Mouse (Mus musculus) liver, embryonic 15.5 days (tissue): ENCODE data around the gene Mif. TPM values are rescaled to one million over a fixed set of nuclear protein-coding genes. Genes with fewer than 3 reads are reported as not detected.
"Not testable (repeated sequence)": the region's sequence is repeated elsewhere in the genome, so short reads cannot be mapped to it uniquely, and the experiment has no call there.

ENCODE experiments used
- ATAC-seq: fragments of 200-750 bp; cut with Nextera tagmentation; 2 replicates; pipeline ENCODE4 v1.8.0; 2017; ENCODE audit warnings: moderate number of reproducible peaks, mild to moderate bottlenecking, moderate library complexity; ENCODE audit not compliant: insufficient read depth
- H3K27ac ChIP-seq: fragments of 300-500 bp; sonication (generic); replicated peaks from 2 replicates; pipeline ENCODE4 v1.5.1; 2015; ENCODE audit warnings: mild to moderate bottlenecking, inconsistent platforms
- H3K27me3 ChIP-seq: fragments of 300-500 bp; sonication (generic); 2 replicates; pipeline ENCODE4 v1.6.1; 2015; ENCODE audit warnings: mild to moderate bottlenecking, inconsistent platforms
- H3K36me3 ChIP-seq: fragments of 300-500 bp; sonication (generic); replicated peaks from 2 replicates; pipeline ENCODE4 v1.6.1; 2015; ENCODE audit warnings: moderate library complexity, mild to moderate bottlenecking, inconsistent platforms
- H3K4me1 ChIP-seq: fragments of 300-500 bp; sonication (generic); replicated peaks from 2 replicates; pipeline ENCODE4 v1.6.1; 2015; ENCODE audit warnings: inconsistent platforms
- H3K4me2 ChIP-seq: fragments of 300-500 bp; sonication (generic); 2 replicates; pipeline ENCODE4 v1.6.1; 2015; ENCODE audit warnings: moderate library complexity, mild to moderate bottlenecking, inconsistent platforms
- H3K4me3 ChIP-seq: fragments of 300-500 bp; sonication (generic); replicated peaks from 2 replicates; pipeline ENCODE4 v1.5.1; 2015; ENCODE audit warnings: mild to moderate bottlenecking, inconsistent platforms
- H3K9ac ChIP-seq: fragments of 300-500 bp; sonication (generic); 2 replicates; pipeline ENCODE4 v1.6.1; 2015; ENCODE audit warnings: moderate library complexity, mild to moderate bottlenecking, inconsistent platforms
- H3K9me3 ChIP-seq: fragments of 300-500 bp; sonication (generic); replicated peaks from 2 replicates; pipeline ENCODE4 v1.6.1; 2016; ENCODE audit warnings: inconsistent platforms
- WGBS: fragments of 180-500 bp; shearing (Covaris S2); methylation state at CpG from one replicate; pipeline ENCODE4 v1.1.7; 2015; ENCODE audit warnings: mixed read lengths; ENCODE audit not compliant: insufficient replicate concordance; 5-methylcytosine and 5-hydroxymethylcytosine counted together
- polyA plus RNA-seq: library from polyadenylated mRNA; unstranded; fragments of >200 nt; fragmentation: Nextera tagmentation; extraction: Ambion mirVana; gene quantifications from 2 replicates; pipeline ENCODE4 v1.2.1, GENCODE M21; 2015

The Mif gene
- polyA plus RNA-seq, result 755 and 825 TPM in 2 replicates

DNA sequence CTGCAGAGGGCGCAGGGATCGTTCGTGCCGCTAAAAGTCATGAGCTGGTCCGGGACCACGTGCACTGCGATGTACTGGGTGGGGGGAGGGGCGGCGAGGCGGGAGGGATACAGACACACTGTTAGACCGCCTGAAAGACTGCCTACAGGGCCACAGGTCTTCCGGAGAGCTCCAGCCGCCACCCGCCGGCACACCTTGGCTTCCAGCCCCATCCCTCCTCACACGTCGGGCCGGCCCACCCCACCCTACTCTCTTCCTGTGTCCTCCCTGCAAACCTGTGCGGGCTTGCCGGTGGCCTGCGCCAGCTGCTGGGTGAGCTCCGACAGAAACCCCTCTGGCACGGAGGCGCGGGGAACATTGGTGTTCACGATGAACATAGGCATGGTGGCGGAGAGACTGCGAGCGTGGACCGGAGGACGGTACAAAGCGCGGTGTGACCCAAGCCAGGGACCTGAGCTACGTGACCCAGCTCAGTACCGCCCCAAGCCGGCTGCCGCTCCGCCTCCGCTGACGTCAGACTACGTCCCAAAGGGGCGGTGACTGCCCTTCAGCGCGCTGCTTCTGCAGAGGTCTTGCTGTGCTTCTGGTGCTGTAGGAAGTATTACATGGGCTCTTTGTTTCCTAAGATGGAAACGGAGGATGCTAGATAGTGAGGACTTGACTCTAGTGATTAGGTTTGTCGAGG, at the start of gene Mif:
TSS of gene Mif (minus strand) at position 455 of the 685 bp plus-strand sequence.
- H3K27me3 ChIP-seq, H3K9me3 ChIP-seq: not testable (repeated sequence)
- H3K4me2 ChIP-seq, result peak within 1 kb of the TSS; percentile 92
- H3K27ac ChIP-seq, result peak within 1 kb of the TSS; percentile 85
- peaks cover 13% of the 10 kb centered on the region for H3K36me3 ChIP-seq
- peak within 1 kb of the TSS; percentile 70 for H3K4me3 ChIP-seq
- WGBS, result under 1% methylated on average over 46 of the region's 46 CpGs
- peak within 1 kb of the TSS; percentile 71 for H3K9ac ChIP-seq
- peaks cover 42% of the 10 kb centered on the region for H3K4me1 ChIP-seq
- peak; percentile 93 for ATAC-seq

DNA sequence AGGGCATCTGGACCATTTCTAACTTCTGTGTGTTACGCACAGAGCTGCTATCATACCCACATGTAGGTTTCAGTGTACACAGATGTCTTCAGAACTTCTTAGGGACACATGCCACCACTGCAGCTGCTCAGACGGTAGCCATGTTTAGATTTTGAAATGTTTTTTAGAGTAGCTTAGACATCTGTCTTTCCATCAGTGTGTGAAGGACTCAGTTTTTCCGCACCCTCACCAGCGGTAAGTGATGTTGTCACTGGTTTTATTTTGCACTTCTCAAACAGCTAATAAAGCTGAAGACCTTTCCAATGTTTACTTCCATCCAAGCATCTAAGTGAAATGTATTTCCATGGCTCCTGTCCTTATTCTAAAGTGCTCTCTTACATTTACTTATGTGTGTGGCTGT, 46.8 kb upstream of the Mif start:
- Histone ChIP-seq H3K4me3 (no peak overlapping the region), H3K4me1 (no peaks in the 10 kb centered on the region), H3K36me3 (peaks cover 93% of the 10 kb centered on the region), H3K9me3 (no peaks in the 10 kb centered on the region), H3K9ac (no peak overlapping the region), H3K27ac (no peak overlapping the region), H3K27me3 (no peaks in the 10 kb centered on the region), H3K4me2 (no peak overlapping the region)
- ATAC-seq, result no peak
- WGBS, result 84% methylated on average over 4 of the region's 4 CpGs

DNA sequence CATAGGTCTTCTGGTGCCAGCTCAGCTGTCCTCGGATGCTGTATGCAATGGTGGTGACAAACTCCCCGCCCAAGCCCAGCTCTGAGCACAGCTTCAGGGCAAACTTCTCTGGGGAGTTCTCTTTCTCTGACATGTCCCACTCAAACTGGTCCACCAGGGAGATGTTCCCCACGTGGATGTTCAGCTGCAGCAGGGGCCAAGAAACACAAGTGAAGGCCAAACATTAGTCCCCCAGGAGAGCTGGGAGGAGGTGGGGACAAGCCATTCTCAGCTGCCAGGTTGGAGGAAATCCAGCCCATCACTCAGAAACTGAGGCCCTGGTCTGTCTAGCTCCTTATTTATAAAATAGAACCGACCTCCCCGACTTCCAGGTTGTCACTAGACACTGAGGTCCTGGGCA, 44.4 kb upstream of the Mif start:
- 81% methylated on average over 5 of the region's 5 CpGs for WGBS
- no peak for ATAC-seq
- no peaks in the 10 kb centered on the region for H3K9me3 ChIP-seq
- H3K9ac ChIP-seq, result no peak overlapping the region
- 0 out of 2 replicates have a peak, but pooled peaks cover 3% of the 10 kb centered on the region for H3K4me1 ChIP-seq
- H3K4me2 ChIP-seq, result no peak overlapping the region
- no peaks in the 10 kb centered on the region for H3K27me3 ChIP-seq
- no peak overlapping the region for H3K27ac ChIP-seq
- H3K4me3 ChIP-seq, result no peak overlapping the region
- peaks cover 92% of the 10 kb centered on the region for H3K36me3 ChIP-seq

DNA sequence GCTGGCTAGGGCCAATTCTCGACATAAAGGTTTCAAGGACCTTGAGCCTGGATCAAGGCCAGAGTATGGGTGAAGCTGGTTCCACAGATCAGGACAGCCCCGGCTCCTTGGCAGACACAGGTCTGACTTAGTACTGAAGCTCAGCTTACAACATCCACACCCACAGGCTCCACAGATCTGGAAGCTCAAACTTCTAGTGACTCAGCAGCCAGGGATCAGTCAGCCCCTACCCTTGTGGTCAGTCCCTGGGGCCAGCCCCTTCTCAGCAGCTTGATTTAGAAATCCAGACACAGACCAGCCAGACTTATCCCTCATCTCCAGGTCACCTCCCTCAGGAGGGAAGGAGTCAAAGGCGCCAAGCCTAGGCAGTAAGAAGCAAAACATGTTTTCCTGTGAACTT, 38.8 kb upstream of the Mif start:
- Histone ChIP-seq H3K9me3 (no peaks in the 10 kb centered on the region), H3K9ac (no peak overlapping the region), H3K27ac (no peak overlapping the region), H3K36me3 (peaks cover 82% of the 10 kb centered on the region), H3K4me2 (no peak overlapping the region), H3K27me3 (no peaks in the 10 kb centered on the region), H3K4me3 (no peak overlapping the region), H3K4me1 (peaks cover 3% of the 10 kb centered on the region; the same call in 1 of the 2 replicates)
- 74% methylated on average over 3 of the region's 3 CpGs for WGBS
- ATAC-seq, result no peak

DNA sequence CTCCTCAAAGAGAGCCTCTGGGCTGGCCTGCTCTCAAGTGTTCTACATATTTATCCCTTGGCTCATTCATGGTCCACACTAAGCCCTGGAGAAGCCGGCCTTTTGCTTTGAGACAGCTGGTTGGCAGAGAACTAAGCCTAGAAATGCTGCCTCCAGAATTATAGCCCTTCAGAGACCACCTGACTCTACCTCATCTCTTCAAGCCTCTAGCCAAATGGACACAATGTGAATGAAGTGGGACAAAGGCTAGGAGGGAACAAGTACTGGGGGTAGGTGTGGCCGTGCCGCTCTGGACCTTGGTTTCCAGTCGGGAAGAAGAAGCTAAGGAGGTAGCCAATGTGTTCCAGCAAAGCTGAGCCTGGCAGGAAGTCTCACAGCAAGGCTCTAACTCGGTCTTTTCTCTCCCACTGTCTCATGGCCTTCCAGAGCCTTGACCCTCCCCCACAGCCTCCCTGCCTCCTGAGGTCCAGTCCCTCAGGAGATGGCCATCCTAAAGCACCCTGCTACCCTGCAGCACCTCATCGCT, 38.1 kb upstream of the Mif start:
- Histone ChIP-seq H3K27ac (no peak overlapping the region), H3K4me3 (no peak overlapping the region), H3K9me3 (no peaks in the 10 kb centered on the region), H3K36me3 (peaks cover 75% of the 10 kb centered on the region), H3K4me2 (no peak overlapping the region), H3K27me3 (no peaks in the 10 kb centered on the region), H3K4me1 (peaks cover 11% of the 10 kb centered on the region), H3K9ac (no peak overlapping the region)
- ATAC-seq, result no peak
- WGBS, result 78% methylated on average over 6 of the region's 6 CpGs

DNA sequence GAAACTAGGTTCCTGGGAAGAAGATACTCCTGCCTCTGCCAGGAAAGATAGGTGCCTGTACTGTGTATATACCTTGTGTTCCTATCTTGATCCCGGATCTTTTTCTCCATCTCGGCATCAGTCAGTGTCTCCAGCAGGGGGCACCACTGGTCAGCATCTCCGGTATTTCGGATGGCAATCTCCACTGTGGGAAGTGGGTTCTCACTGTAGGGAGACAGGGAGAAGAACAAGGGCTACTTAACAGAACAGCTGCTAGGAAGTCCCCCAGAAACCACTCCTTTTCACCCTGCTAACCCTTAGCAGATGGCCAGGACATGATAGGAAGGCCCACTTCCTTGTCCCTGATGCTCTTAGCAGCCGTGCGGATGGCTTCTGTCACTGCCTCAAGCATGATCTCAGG, 37.3 kb upstream of the Mif start:
- WGBS, result 54% methylated on average over 6 of the region's 6 CpGs
- no peak for ATAC-seq
- Histone ChIP-seq H3K4me2 (no peak overlapping the region), H3K4me3 (no peak overlapping the region), H3K9me3 (no peaks in the 10 kb centered on the region), H3K36me3 (peaks cover 68% of the 10 kb centered on the region), H3K27me3 (no peaks in the 10 kb centered on the region), H3K27ac (no peak overlapping the region), H3K9ac (no peak overlapping the region), H3K4me1 (peaks cover 18% of the 10 kb centered on the region)

DNA sequence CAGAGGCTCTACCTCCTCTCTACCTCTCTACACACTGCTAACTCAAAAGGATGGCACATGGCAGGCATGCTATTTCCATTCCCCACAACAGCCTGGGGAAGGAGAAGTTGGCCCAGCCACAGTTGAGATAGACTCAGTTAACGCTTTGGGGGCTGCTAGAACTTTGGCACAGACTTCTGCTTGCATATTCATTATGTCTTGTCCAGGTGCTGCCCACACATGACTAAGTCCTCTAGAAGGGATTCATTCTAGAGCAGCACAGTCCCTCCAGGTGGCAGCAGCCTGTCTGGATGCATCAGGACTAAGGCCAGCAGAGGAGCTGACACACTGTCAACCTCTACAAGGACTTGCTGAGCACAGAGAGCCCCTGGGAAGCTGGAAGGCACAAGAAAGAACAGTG, 36.2 kb upstream of the Mif start:
- H3K36me3 ChIP-seq, result peaks cover 56% of the 10 kb centered on the region
- ATAC-seq, result no peak
- 78% methylated on average over 1 of the region's 1 CpGs for WGBS
- H3K27me3 ChIP-seq, result no peaks in the 10 kb centered on the region
- H3K4me1 ChIP-seq, result peaks cover 18% of the 10 kb centered on the region
- no peak overlapping the region for H3K27ac ChIP-seq
- no peak overlapping the region for H3K4me3 ChIP-seq
- no peaks in the 10 kb centered on the region for H3K9me3 ChIP-seq
- no peak overlapping the region for H3K4me2 ChIP-seq
- H3K9ac ChIP-seq, result no peak overlapping the region

DNA sequence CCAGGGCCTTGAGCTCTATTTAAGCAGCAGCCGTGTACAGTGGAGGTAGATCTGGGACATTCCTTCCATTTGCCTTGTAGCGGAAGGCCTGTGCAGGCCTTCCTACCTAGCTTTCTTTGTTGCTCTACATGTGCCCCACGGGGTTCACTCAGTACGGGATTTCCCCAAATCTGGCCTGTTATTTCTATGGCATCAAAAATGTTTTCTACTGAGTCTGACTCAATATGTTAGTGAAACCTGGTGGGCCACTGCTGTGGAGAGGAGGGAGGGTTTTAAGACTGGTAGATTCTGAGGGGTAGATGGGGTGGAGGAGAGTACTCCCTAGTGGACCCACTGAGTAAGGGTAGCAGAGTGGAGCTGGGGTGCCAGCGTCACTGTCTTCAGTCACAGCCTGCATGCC, 35.7 kb upstream of the Mif start:
- ATAC-seq, result no peak
- H3K36me3 ChIP-seq, result peaks cover 51% of the 10 kb centered on the region

DNA sequence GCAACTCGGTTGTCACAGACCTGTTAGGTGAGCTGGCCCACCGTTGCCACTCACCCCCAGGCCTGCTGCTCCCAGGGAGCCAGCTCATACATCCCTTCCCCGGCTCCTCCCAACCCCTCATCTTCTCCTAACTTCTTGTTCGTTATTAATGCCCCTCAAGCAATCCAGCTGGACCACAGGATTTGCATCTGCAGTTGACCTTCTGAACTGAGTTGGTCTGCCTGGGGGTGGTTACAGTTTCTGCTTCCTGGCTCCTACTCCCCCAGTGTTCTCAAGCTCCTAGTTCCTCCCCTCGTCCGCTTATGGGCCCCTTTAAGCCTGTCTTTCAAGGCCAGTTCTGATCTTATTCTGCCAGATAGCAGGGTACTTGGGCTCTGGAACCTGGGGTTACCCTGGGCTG, 34.6 kb upstream of the Mif start:
- no peaks in the 10 kb centered on the region for H3K27me3 ChIP-seq
- no peak for ATAC-seq
- 70% methylated on average over 6 of the region's 6 CpGs for WGBS
- no peak overlapping the region for H3K4me3 ChIP-seq
- H3K4me2 ChIP-seq, result no peak overlapping the region
- H3K4me1 ChIP-seq, result peaks cover 15% of the 10 kb centered on the region
- H3K9ac ChIP-seq, result no peak overlapping the region
- no peak overlapping the region for H3K27ac ChIP-seq
- H3K9me3 ChIP-seq, result no peaks in the 10 kb centered on the region
- peaks cover 42% of the 10 kb centered on the region for H3K36me3 ChIP-seq

More for the DNA sequence above, 35.7 kb upstream of the Mif start:
- no peaks in the 10 kb centered on the region for H3K9me3 ChIP-seq
- no peak overlapping the region for H3K4me2 ChIP-seq
- no peak overlapping the region for H3K27ac ChIP-seq
- WGBS, result 87% methylated on average over 5 of the region's 5 CpGs
- no peak overlapping the region for H3K4me3 ChIP-seq
- no peak overlapping the region for H3K9ac ChIP-seq
- no peaks in the 10 kb centered on the region for H3K27me3 ChIP-seq
- peaks cover 18% of the 10 kb centered on the region for H3K4me1 ChIP-seq

DNA sequence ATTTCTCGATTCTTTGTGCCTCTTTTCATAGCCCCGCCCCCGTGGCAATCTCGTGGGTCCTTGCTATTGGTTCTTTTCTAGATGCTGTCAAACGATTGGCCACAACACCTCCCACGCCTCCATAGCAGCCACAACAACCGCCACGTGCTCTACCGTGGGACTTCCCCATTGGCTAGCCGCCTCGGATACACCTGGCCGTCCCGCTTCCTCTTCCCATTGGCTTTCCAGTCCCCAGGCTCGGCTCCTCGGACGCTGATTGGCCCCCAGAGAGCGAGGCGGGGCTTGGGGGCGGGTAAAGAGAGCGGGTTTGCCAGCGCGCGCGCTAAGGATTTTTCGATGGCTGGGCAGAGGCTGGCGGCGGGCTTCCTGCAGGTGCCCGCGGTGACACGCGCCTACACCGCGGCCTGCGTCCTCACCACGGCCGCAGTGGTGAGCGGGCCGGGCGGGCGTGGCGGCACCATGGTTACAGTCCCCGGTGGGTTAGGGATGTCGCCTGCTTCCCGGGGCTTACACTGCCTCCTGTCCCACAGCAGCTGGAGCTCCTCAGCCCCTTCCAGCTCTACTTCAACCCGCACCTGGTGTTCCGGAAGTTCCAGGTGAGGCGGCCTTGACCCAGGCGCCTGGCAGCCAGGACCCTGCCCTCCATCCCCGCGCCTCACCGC, 33.2 kb upstream of the Mif start, which contains the start of gene Derl3:
TSS of gene Derl3 (plus strand) at position 325 of the 662 bp plus-strand sequence.
- Histone ChIP-seq H3K36me3 (peaks cover 28% of the 10 kb centered on the region), H3K9ac (peak within 1 kb of the TSS; percentile 33; the same call in 1 of the 2 replicates), H3K9me3 (no peaks in the 10 kb centered on the region), H3K4me3 (peak within 1 kb of the TSS; percentile 50), H3K27me3 (peaks cover 4% of the 10 kb centered on the region; the same call in 1 of the 2 replicates), H3K27ac (no peak within 1 kb of the TSS), H3K4me2 (peak within 1 kb of the TSS; percentile 89), H3K4me1 (peaks cover 15% of the 10 kb centered on the region)
- WGBS, result 2% methylated on average over 50 of the region's 51 CpGs
- peak; percentile 98 for ATAC-seq

DNA sequence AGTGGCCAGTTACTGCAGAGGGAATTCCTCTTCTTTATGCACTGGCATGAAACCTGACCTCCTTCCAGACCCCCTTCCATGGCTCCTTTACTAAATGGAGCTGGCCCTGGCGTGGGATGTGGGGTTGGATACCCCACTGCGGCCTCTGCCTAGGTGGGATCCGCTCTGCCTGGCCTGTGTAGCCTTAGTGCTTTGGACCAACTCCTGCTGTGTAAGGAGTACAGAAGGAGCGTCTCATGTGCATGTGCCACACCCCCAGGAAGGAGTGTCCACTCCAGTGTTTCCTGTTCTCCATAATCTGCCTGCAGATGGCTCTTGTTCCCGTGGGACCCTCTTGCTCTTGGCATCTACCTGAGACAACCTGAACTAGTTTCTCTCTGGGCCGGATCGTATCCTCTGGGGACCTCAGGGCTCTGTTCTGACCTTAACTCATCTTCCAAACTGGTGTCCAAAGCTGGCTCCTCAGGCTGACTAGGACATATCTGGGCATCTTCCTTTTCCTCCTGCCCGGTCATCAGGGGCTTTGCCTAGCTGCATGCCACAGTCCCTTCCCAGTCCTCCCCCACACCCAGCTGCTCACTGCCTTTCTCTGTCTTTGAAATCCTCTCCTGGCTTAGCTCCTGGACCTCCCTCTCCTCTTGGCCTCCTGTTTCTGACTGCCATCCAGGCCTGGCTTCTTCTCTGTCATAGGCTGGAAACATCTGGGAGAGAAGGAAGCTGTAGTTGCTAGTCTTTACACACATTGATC, 29.5 kb upstream of the Mif start:
- Histone ChIP-seq H3K9ac (no peak overlapping the region), H3K9me3 (no peaks in the 10 kb centered on the region), H3K27ac (no peak overlapping the region), H3K4me3 (no peak overlapping the region), H3K27me3 (peaks cover 4% of the 10 kb centered on the region; the same call in 1 of the 2 replicates), H3K36me3 (no peaks in the 10 kb centered on the region), H3K4me2 (no peak overlapping the region), H3K4me1 (peaks cover 15% of the 10 kb centered on the region)
- 45% methylated on average over 8 of the region's 8 CpGs for WGBS
- no peak for ATAC-seq
